Mouse (Mus musculus) spleen, adult 2 months (tissue): ENCODE measurements around the gene Phactr4. TPM values are rescaled to one million over a fixed set of nuclear protein-coding genes. Genes with fewer than 3 reads are reported as not detected.

Experiments
- DNase-seq, 2 experiments: peaks; one replicate each; pipeline versions ENCODE4 v3.0.0 to v3.0.0-alpha.2; 2012 to 2021; ENCODE audit warnings: low spot score in 2 of 2, low read depth in 1 of 2
- H3K27ac ChIP-seq: fragments of 200-500 bp; 2 replicates; pipeline ENCODE4 v1.5.1; 2012; ENCODE audit warnings: low read length, inconsistent platforms; ENCODE audit not compliant: insufficient read depth
- H3K27me3 ChIP-seq: fragments of 200-500 bp; 2 replicates; pipeline ENCODE4 v1.6.1; 2012; ENCODE audit warnings: mild to moderate bottlenecking, moderate library complexity, low read length, inconsistent platforms; ENCODE audit not compliant: control insufficient read depth, insufficient read depth
- H3K36me3 ChIP-seq: fragments of 200-500 bp; 2 replicates; pipeline ENCODE4 v1.6.1; 2012; ENCODE audit warnings: mild to moderate bottlenecking, low read length, inconsistent platforms; ENCODE audit not compliant: control insufficient read depth, insufficient read depth
- H3K4me1 ChIP-seq: fragments of 200-500 bp; 2 replicates; pipeline ENCODE4 v1.6.1; 2011; ENCODE audit warnings: inconsistent platforms; ENCODE audit not compliant: control insufficient read depth, insufficient read depth, insufficient read length
- H3K4me3 ChIP-seq: fragments of 200-500 bp; 2 replicates; pipeline ENCODE4 v1.5.1; 2011; ENCODE audit warnings: mild to moderate bottlenecking, inconsistent platforms; ENCODE audit not compliant: insufficient read depth, insufficient read length; ENCODE audit errors: extremely low read depth
- CTCF ChIP-seq: fragments of 200-500 bp; IDR thresholded peaks from 2 replicates; pipeline ENCODE4 v1.5.1; 2011; ENCODE audit warnings: mild to moderate bottlenecking, inconsistent platforms; ENCODE audit not compliant: insufficient read depth, insufficient read length, insufficient replicate concordance; ENCODE audit errors: extremely low read depth
- POLR2A ChIP-seq: fragments of 200-500 bp; IDR thresholded peaks from 2 replicates; pipeline ENCODE4 v1.6.1; 2011; ENCODE audit warnings: low read depth, low read length, inconsistent platforms
- WGBS: fragments of 180-500 bp; shearing (Covaris S2); methylation state at CpG from one replicate; pipeline ENCODE4 v1.1.7; 2018; 5-methylcytosine and 5-hydroxymethylcytosine counted together
- polyA plus RNA-seq: library from polyadenylated mRNA; depleted of rRNA; stranded (reverse); fragments of >200 nt; gene quantifications from 2 replicates; pipeline ENCODE4 v1.2.3, GENCODE M21; 2012

The Phactr4 gene
- polyA plus RNA-seq, 1 experiment: 5.7 TPM

DNA sequence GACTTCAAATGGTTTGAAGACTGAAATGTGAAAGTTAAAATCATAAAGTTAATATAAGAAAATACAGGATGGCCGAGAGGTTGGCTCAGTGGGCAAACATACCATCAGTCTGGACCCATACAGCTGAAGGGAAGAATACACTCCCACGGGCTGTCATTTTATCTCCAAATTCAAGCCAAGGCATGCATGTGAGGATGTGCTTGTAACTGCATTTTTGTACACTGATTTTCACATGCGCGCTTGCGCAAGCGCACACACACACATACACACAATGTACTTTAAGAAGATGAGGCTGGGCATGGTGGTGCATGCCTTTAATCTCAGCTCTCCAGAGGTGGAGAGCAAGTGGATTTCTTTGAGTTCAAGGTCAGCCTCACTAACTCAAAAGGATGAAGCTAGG is 33.3 kb upstream of the Phactr4 start:
- DNase-seq: no peak
- H3K27ac ChIP-seq: no peak overlapping the region
- WGBS: 96% methylated on average over 6 of the region's 6 CpGs

DNA sequence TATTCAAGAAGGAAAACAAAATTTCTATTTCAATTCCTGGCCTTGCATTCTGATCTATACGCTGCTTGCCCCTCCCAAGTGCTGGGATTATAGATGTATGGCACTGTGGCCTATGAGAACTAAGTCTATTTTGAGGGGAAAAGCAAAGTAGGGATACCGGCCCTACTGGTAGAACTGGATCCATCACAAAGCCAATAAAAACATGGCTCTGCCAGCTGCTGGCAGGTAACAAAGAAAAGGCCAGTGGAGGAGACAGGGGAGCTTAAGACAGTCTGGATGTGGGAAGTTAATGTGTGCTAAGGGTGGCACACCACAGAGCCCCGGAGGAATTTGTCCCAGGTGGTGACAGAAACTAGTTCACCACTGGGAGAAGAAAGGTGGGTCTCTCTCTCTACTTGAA is 32.9 kb upstream of the Phactr4 start:
- Histone ChIP-seq H3K4me1 (no peaks in the 10 kb centered on the region), H3K4me3 (no peak overlapping the region), H3K36me3 (peaks cover 18% of the 10 kb centered on the region), H3K27ac (no peak overlapping the region), H3K27me3 (no peaks in the 10 kb centered on the region)
- TF ChIP-seq CTCF: no peak
- 89% methylated on average over 3 of the region's 3 CpGs for WGBS
- no peak for DNase-seq

More for the DNA sequence above, 33.3 kb upstream of the Phactr4 start:
- no peaks in the 10 kb centered on the region for H3K27me3 ChIP-seq
- no peaks in the 10 kb centered on the region for H3K4me1 ChIP-seq
- H3K4me3 ChIP-seq: no peak overlapping the region
- H3K36me3 ChIP-seq: peaks cover 21% of the 10 kb centered on the region
- TF ChIP-seq CTCF (no peak), POLR2A (no peak)

- DNase-seq: no peak
- Histone ChIP-seq H3K36me3 (peaks cover 11% of the 10 kb centered on the region), H3K4me3 (no peak overlapping the region), H3K27ac (no peak overlapping the region), H3K27me3 (no peaks in the 10 kb centered on the region), H3K4me1 (no peaks in the 10 kb centered on the region)
- WGBS: 88% methylated on average over 6 of the region's 6 CpGs
- TF ChIP-seq CTCF (no peak), POLR2A (no peak)
Observed at GRCm38 (mm10) chr4:132454216-132454615, 31.9 kb upstream of the Phactr4 start.

DNA sequence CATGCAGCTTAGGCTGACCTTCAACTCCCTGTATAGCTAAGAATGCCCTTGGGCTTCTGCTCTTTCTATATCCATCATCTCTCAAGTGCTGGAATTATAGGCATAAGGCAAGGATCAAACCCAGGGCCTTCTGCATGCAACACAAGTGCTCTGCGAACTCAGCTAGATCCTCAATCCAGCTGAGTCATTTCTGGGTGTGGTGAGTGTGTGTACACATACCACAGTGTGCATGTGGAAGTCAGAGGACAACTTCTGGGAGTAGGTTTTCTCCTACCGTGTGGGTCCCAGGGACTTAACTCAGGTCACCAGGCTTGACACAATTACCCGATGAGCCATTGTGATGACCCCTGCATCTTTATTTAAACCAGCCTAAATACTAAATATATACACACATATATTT is 27.5 kb upstream of the Phactr4 start:
- 82% methylated on average over 3 of the region's 3 CpGs for WGBS
- H3K27me3 ChIP-seq: no peaks in the 10 kb centered on the region
- no peaks in the 10 kb centered on the region for H3K36me3 ChIP-seq
- H3K4me1 ChIP-seq: no peaks in the 10 kb centered on the region
- no peak overlapping the region for H3K4me3 ChIP-seq
- no peak for TF ChIP-seq POLR2A
- no peak for TF ChIP-seq CTCF
- no peak overlapping the region for H3K27ac ChIP-seq
- DNase-seq: no peak

DNA sequence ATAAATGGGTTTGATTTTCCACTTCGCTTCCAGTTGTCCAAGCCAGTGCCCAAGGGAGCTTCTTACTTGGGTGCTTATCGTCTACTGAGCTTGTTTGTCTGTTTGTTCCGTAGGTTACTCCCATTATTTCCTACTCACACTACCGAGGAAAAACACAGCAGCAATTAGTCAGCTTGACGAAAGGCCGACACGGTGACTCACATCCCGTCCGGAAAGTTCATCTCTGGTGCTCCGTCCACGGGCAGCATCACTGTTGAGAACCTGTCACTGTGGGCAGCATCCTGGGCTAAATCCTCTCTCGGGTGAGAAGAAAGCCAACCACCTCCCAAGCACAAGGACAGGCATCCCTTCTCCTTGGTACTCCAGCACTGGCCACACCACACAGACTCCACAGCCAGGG is 23.8 kb upstream of the Phactr4 start:
- TF ChIP-seq POLR2A (no peak), CTCF (no peak)
- no peak overlapping the region for H3K4me3 ChIP-seq
- DNase-seq: no peak
- no peaks in the 10 kb centered on the region for H3K36me3 ChIP-seq
- 80% methylated on average over 12 of the region's 12 CpGs for WGBS
- H3K27me3 ChIP-seq: no peaks in the 10 kb centered on the region
- H3K27ac ChIP-seq: no peak overlapping the region
- H3K4me1 ChIP-seq: no peaks in the 10 kb centered on the region

DNA sequence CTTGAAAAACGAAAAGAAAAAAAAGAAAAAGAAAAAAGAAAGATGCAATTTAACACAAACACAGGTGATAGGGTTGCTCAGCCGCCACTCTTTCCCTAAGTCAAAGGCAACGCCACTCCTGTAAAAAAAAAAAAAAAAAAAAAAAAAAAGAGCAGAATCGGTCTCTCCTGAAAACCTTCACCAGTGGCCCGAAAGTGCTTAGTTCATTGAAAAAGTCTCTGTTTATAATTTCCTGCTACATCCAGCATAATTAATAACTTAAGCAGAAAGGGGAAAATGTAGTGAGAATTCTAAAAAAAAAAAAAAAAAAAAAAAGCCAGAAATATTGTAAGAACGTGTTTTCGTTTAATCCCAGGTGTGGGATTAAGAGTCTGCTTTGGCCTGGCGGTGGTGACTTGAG is 22.2 kb upstream of the Phactr4 start:
- no peaks in the 10 kb centered on the region for H3K36me3 ChIP-seq
- no peak for DNase-seq
- no peaks in the 10 kb centered on the region for H3K27me3 ChIP-seq
- WGBS: 88% methylated on average over 8 of the region's 8 CpGs
- H3K4me3 ChIP-seq: no peak overlapping the region; the same call in 1 of the 2 replicates
- H3K4me1 ChIP-seq: no peaks in the 10 kb centered on the region
- H3K27ac ChIP-seq: no peak overlapping the region
- TF ChIP-seq CTCF (no peak), POLR2A (no peak)

DNA sequence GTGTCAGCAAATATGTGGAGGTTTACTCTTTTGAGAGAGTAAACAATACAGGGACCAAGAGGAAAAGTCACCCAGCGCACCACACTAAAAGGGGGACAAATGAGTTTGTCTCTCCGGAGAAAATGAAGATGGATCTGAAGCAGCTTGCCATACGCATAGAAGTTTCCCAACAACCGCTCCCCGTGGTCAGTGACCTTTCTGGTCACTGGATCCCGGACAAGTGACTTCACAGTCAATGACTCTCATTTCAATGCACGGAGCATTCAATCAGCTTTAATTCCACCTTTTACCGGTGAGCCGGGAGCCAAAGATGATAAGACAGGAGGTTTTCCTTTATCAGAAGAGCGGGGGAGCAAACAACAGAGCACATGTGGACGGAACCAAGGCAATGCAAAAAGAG is 15.6 kb upstream of the Phactr4 start:
- WGBS: 84% methylated on average over 11 of the region's 11 CpGs
- Histone ChIP-seq H3K4me3 (no peak overlapping the region), H3K27ac (no peak overlapping the region), H3K4me1 (no peaks in the 10 kb centered on the region), H3K36me3 (no peaks in the 10 kb centered on the region), H3K27me3 (no peaks in the 10 kb centered on the region)
- no peak for TF ChIP-seq POLR2A
- no peak for TF ChIP-seq CTCF
- no peak for DNase-seq

GRCm38 (mm10) chr4:132432717-132433372 is 10.6 kb upstream of the Phactr4 start:
- 30% methylated on average over 14 of the region's 14 CpGs for WGBS
- H3K4me3 ChIP-seq: no peak overlapping the region

More at GRCm38 (mm10) chr4:132432717-132433372, 10.6 kb upstream of the Phactr4 start:
- DNase-seq: no peak
- H3K4me1 ChIP-seq: no peaks in the 10 kb centered on the region
- no peaks in the 10 kb centered on the region for H3K36me3 ChIP-seq
- no peaks in the 10 kb centered on the region for H3K27me3 ChIP-seq
- TF ChIP-seq POLR2A (no peak), CTCF (no peak)
- no peak overlapping the region for H3K27ac ChIP-seq
